22 mouse cellular contexts compared by ENCODE assay signal in genomic region chr7:136570911-136571310, GRCm38 (mm10).
DNase-seq lines count a peak whose midpoint lies in the region; ATAC-seq lines count a peak whose summit lies in the region.
"Had no signal": no experiment of that assay in that cellular context is flagged by ENCODE, and none has a peak within 500 bp of the region (broad histone marks: within the 10 kb centered on the region; RNA-seq: fewer than 3 reads in every experiment).

No protein-coding gene starts in this region.

- H3K9ac ChIP-seq in forebrain, embryonic 11.5 days (ENCODE audit: low read length) = no peak overlapping the region
- no peak overlapping the region for H3K9ac ChIP-seq in forebrain, embryonic 14.5 days (ENCODE audit: low read length)
- H3K9ac ChIP-seq: hindbrain, embryonic 13.5 days had no signal

- no peaks in the 10 kb centered on the region for H3K9me3 ChIP-seq in forebrain, embryonic 11.5 days (ENCODE audit: control insufficient read depth, low read length)
- no peaks in the 10 kb centered on the region for H3K9me3 ChIP-seq in forebrain, embryonic 14.5 days (replicated peaks; ENCODE audit: control insufficient read depth, low read length)
- H3K9me3 ChIP-seq in heart, embryonic 10.5 days = no peaks in the 10 kb centered on the region
- H3K9me3 ChIP-seq: embryonic facial prominence, embryonic 10.5 days; forebrain, embryonic 10.5 days; hindbrain, embryonic 13.5 days had no signal

- no peak for ATAC-seq in forebrain, embryonic 11.5 days (replicated peaks; ENCODE audit: low FRiP score)
- no peak for ATAC-seq in forebrain, embryonic 14.5 days
- no peak for ATAC-seq in activated CD4-positive, CD25-positive, alpha-beta regulatory T cell, adult 4 months
- ATAC-seq: CD4-positive, CD25-positive, alpha-beta regulatory T cell, adult 4 months; forebrain, embryonic 16.5 days; hindbrain, postnatal 0 days had no signal

- no peaks in the 10 kb centered on the region for H3K36me3 ChIP-seq in forebrain, embryonic 11.5 days (ENCODE audit: control insufficient read depth, insufficient read depth, low read length)
- H3K36me3 ChIP-seq in forebrain, embryonic 14.5 days (ENCODE audit: control insufficient read depth, insufficient read depth, low read length) = no peaks in the 10 kb centered on the region
- H3K36me3 ChIP-seq in heart, embryonic 10.5 days = no peaks in the 10 kb centered on the region
- H3K36me3 ChIP-seq: embryonic facial prominence, embryonic 10.5 days; forebrain, embryonic 10.5 days; G1E; hindbrain, embryonic 13.5 days had no signal

- DNase-seq in forebrain, embryonic 11.5 days (ENCODE audit: low spot score) = peak; percentile 34
- DNase-seq in forebrain, embryonic 14.5 days (ENCODE audit: low spot score) = no peak
- DNase-seq in Muller cell, postnatal 12 days (ENCODE audit: inconsistent ontology term) = peak; percentile 20
- peak; percentile 11 for DNase-seq in heart, embryonic 10.5 days (ENCODE audit: low spot score)
- DNase-seq in heart, postnatal 4 days = peak; percentile 11
- DNase-seq in adrenal gland, postnatal 4 days (ENCODE audit: low spot score in 2 of 2) = no peak
- DNase-seq: adrenal gland, postnatal 14 days; B cell, adult 2 months; cerebellum, adult 18-20 months; cerebellum, adult 9-11 months; cerebellum, postnatal 36 days; gastrocnemius, postnatal 10 days; kidney, adult 18-20 months had no signal

- H3K27me3 ChIP-seq in forebrain, embryonic 11.5 days (ENCODE audit: control insufficient read depth, insufficient read depth, low read length) = no peaks in the 10 kb centered on the region
- H3K27me3 ChIP-seq in forebrain, embryonic 14.5 days (replicated peaks; ENCODE audit: control insufficient read depth, insufficient read depth, low read length) = no peaks in the 10 kb centered on the region
- H3K27me3 ChIP-seq in heart, embryonic 10.5 days (ENCODE audit: insufficient read depth, poor library complexity, severe bottlenecking) = no peaks in the 10 kb centered on the region; the same call in 1 of the 2 replicates
- H3K27me3 ChIP-seq: hindbrain, embryonic 13.5 days had no signal

- H3K27ac ChIP-seq in forebrain, embryonic 11.5 days (ENCODE audit: low read depth, low read length) = no peak overlapping the region
- H3K27ac ChIP-seq in forebrain, embryonic 14.5 days (ENCODE audit: low read depth, low read length) = no peak overlapping the region
- no peak overlapping the region for H3K27ac ChIP-seq in heart, embryonic 10.5 days
- H3K27ac ChIP-seq: embryonic facial prominence, embryonic 10.5 days; forebrain, embryonic 10.5 days; hindbrain, embryonic 13.5 days; hindbrain, postnatal 0 days had no signal

- 39% methylated on average over 7 of the region's 7 CpGs for WGBS in forebrain, embryonic 11.5 days
- WGBS in forebrain, embryonic 14.5 days = 39% methylated on average over 7 of the region's 7 CpGs
- WGBS in heart, embryonic 10.5 days = 70% methylated on average over 7 of the region's 7 CpGs

- H3K4me3 ChIP-seq in forebrain, embryonic 11.5 days (ENCODE audit: low read depth, low read length) = no peak overlapping the region
- H3K4me3 ChIP-seq in forebrain, embryonic 14.5 days (ENCODE audit: low read depth, low read length) = no peak overlapping the region
- no peak overlapping the region for H3K4me3 ChIP-seq in heart, embryonic 10.5 days
- H3K4me3 ChIP-seq: embryonic facial prominence, embryonic 10.5 days; erythroblast, embryonic 14.5 days; forebrain, embryonic 10.5 days; hindbrain, embryonic 13.5 days had no signal

- H3K4me1 ChIP-seq in forebrain, embryonic 11.5 days (replicated peaks; ENCODE audit: control insufficient read depth, insufficient read depth, low read length) = no peaks in the 10 kb centered on the region
- no peaks in the 10 kb centered on the region for H3K4me1 ChIP-seq in forebrain, embryonic 14.5 days (ENCODE audit: control insufficient read depth, insufficient read depth, low read length)
- no peaks in the 10 kb centered on the region for H3K4me1 ChIP-seq in heart, embryonic 10.5 days
- H3K4me1 ChIP-seq: embryonic facial prominence, embryonic 10.5 days had no signal

- H3K4me2 ChIP-seq in forebrain, embryonic 11.5 days (ENCODE audit: low read depth, low read length, severe bottlenecking) = no peak overlapping the region
- H3K4me2 ChIP-seq in forebrain, embryonic 14.5 days (ENCODE audit: low read length) = no peak overlapping the region
- H3K4me2 ChIP-seq: hindbrain, embryonic 13.5 days had no signal

Comparison
In these comparisons a context has a peak if more than half of its experiments do, and no peak if none do; other contexts are left out.
1. DNase-seq: peak in forebrain, embryonic 11.5 days (single experiment), Muller cell, postnatal 12 days (single experiment), heart, embryonic 10.5 days (single experiment) and heart, postnatal 4 days (single experiment); none in forebrain, embryonic 14.5 days (single experiment) and adrenal gland, postnatal 4 days (0 of 2).